Mouse (Mus musculus) liver, postnatal 0 days (tissue): ENCODE results near the gene Ppfia2.

ENCODE experiments used
- CTCF ChIP-seq: sonication (generic); IDR thresholded peaks from 2 replicates; pipeline ENCODE4 v1.5.1; 2016; ENCODE audit warnings: antibody characterized with exemption, low read depth
- EP300 ChIP-seq: IDR thresholded peaks from 2 replicates; pipeline ENCODE4 v1.6.1; 2016; ENCODE audit warnings: antibody characterized with exemption, low read depth, mild to moderate bottlenecking

DNA sequence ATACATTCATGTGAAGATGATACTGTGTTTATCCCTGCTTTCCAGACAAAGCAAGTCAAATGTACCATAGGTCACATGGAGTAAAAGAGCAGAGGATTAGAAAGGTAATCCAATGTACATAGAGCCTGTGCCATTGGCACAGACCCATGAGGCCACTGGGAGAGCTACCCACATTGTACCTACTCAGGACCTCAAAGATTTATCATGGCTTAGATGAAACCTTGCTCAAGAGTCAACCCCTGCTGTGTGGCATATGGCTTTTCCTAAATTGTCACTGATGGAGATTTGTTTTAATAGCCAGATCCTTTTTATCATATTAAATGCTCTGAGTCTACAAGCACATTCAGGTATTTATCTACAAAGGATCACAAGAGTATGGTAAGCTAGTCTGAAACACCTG, 274.8 kb downstream of the Ppfia2 start:
- TF ChIP-seq CTCF (no peak), EP300 (no peak)
